Mouse (Mus musculus) stomach, embryonic 16.5 days (tissue): ENCODE data around the gene Picalm. TPM values are rescaled to one million over a fixed set of nuclear protein-coding genes. Genes with fewer than 3 reads are reported as not detected.
"Not testable (repeated sequence)": the region's sequence is repeated elsewhere in the genome, so short reads cannot be mapped to it uniquely, and the experiment has no call there.

ENCODE experiments used
- ATAC-seq: fragments of 200-750 bp; cut with Nextera tagmentation; 2 replicates; pipeline ENCODE4 v1.8.0; 2017; ENCODE audit warnings: moderate number of reproducible peaks, moderate TSS enrichment; ENCODE audit not compliant: insufficient read depth, low FRiP score
- H3K27ac ChIP-seq: fragments of 300-500 bp; sonication (generic); 2 replicates; pipeline ENCODE4 v1.5.1; 2014; ENCODE audit warnings: low read length
- H3K27me3 ChIP-seq: fragments of 300-500 bp; sonication (generic); 2 replicates; pipeline ENCODE4 v1.6.1; 2014; ENCODE audit warnings: low read length, control low read depth, mixed read lengths; ENCODE audit not compliant: control insufficient read depth, insufficient read depth
- H3K36me3 ChIP-seq: fragments of 300-500 bp; sonication (generic); 2 replicates; pipeline ENCODE4 v1.6.1; 2014; ENCODE audit warnings: low read length; ENCODE audit not compliant: control insufficient read depth, insufficient read depth
- H3K4me1 ChIP-seq: fragments of 300-500 bp; sonication (generic); 2 replicates; pipeline ENCODE4 v1.6.1; 2014; ENCODE audit warnings: low read length, control low read depth, mixed read lengths; ENCODE audit not compliant: control insufficient read depth, insufficient read depth
- H3K4me2 ChIP-seq: fragments of 300-500 bp; sonication (generic); 2 replicates; pipeline ENCODE4 v1.6.1; 2014; ENCODE audit warnings: low read depth, low read length, mixed read lengths
- H3K4me3 ChIP-seq: fragments of 300-500 bp; sonication (generic); replicated peaks from 2 replicates; pipeline ENCODE4 v1.5.1; 2014; ENCODE audit warnings: mild to moderate bottlenecking, low read length
- H3K9ac ChIP-seq: fragments of 300-500 bp; sonication (generic); 2 replicates; pipeline ENCODE4 v1.6.1; 2014; ENCODE audit warnings: low read length
- H3K9me3 ChIP-seq: fragments of 300-500 bp; sonication (generic); replicated peaks from 2 replicates; pipeline ENCODE4 v1.6.1; 2016; ENCODE audit warnings: low read length, control low read depth; ENCODE audit not compliant: control insufficient read depth
- WGBS: fragments of 180-500 bp; shearing (Covaris S2); extraction: QIAGEN DNeasy Blood & Tissue Kit; methylation state at CpG from one replicate; pipeline ENCODE4 v1.1.7; 2014; 5-methylcytosine and 5-hydroxymethylcytosine counted together
- polyA plus RNA-seq: library from polyadenylated mRNA; unstranded; fragments of >200 nt; fragmentation: Nextera tagmentation; extraction: Ambion mirVana; gene quantifications from 2 replicates; pipeline ENCODE4 v1.2.1, GENCODE M21; 2015

The Picalm gene
- polyA plus RNA-seq, 1 experiment from 2014 or later: 46.9 TPM

- H3K4me2 ChIP-seq: no peak overlapping the region
- ATAC-seq: peak; percentile 37; the same call in 1 of the 2 replicates
- H3K9me3 ChIP-seq: no peaks in the 10 kb centered on the region
- H3K27me3 ChIP-seq: no peaks in the 10 kb centered on the region
- 65% methylated on average over 1 of the region's 1 CpGs for WGBS
- H3K36me3 ChIP-seq: peaks cover 25% of the 10 kb centered on the region
- no peak overlapping the region for H3K4me3 ChIP-seq
- no peak overlapping the region for H3K9ac ChIP-seq
- no peaks in the 10 kb centered on the region for H3K4me1 ChIP-seq
- no peak overlapping the region for H3K27ac ChIP-seq
These were observed 34.3 kb downstream of the Picalm start for GRCm38 (mm10) chr7:90164276-90164675.

- no peaks in the 10 kb centered on the region for H3K4me1 ChIP-seq
- no peak overlapping the region for H3K4me3 ChIP-seq
- no peak overlapping the region for H3K4me2 ChIP-seq
- H3K27me3 ChIP-seq: no peaks in the 10 kb centered on the region
- H3K27ac ChIP-seq: no peak overlapping the region
- H3K9me3 ChIP-seq: no peaks in the 10 kb centered on the region
- no peak for ATAC-seq
- no peak overlapping the region for H3K9ac ChIP-seq
- 73% methylated on average over 1 of the region's 1 CpGs for WGBS
- H3K36me3 ChIP-seq: peaks cover 25% of the 10 kb centered on the region
These were observed 36.0 kb downstream of the Picalm start for GRCm38 (mm10) chr7:90165970-90166369.

- peaks cover 11% of the 10 kb centered on the region; the same call in 1 of the 2 replicates for H3K36me3 ChIP-seq
- H3K9me3 ChIP-seq, H3K4me2 ChIP-seq, H3K27me3 ChIP-seq, H3K4me3 ChIP-seq, ATAC-seq, H3K27ac ChIP-seq, H3K9ac ChIP-seq, H3K4me1 ChIP-seq: not testable (repeated sequence)
- 75% methylated on average over 10 of the region's 10 CpGs for WGBS
These were observed 37.8 kb downstream of the Picalm start for GRCm38 (mm10) chr7:90167777-90168176.

- Histone ChIP-seq H3K4me3 (no peak overlapping the region), H3K36me3 (peaks cover 13% of the 10 kb centered on the region; the same call in 1 of the 2 replicates), H3K9ac (no peak overlapping the region), H3K9me3 (no peaks in the 10 kb centered on the region), H3K27me3 (no peaks in the 10 kb centered on the region), H3K4me2 (no peak overlapping the region), H3K27ac (no peak overlapping the region), H3K4me1 (no peaks in the 10 kb centered on the region)
- no peak for ATAC-seq
- WGBS: 94% methylated on average over 1 of the region's 1 CpGs
These were observed 43.8 kb downstream of the Picalm start for GRCm38 (mm10) chr7:90173778-90174177.

GRCm38 (mm10) chr7:90175576-90175975, 45.6 kb downstream of the Picalm start:
- H3K27me3 ChIP-seq: no peaks in the 10 kb centered on the region
- ATAC-seq: no peak
- H3K4me1 ChIP-seq: no peaks in the 10 kb centered on the region
- no peak overlapping the region for H3K27ac ChIP-seq
- no peak overlapping the region for H3K4me3 ChIP-seq
- WGBS: 78% methylated on average over 2 of the region's 2 CpGs
- no peaks in the 10 kb centered on the region for H3K9me3 ChIP-seq
- peaks cover 13% of the 10 kb centered on the region; the same call in 1 of the 2 replicates for H3K36me3 ChIP-seq
- H3K4me2 ChIP-seq: no peak overlapping the region
- no peak overlapping the region for H3K9ac ChIP-seq

GRCm38 (mm10) chr7:90180635-90181034, 50.6 kb downstream of the Picalm start:
- Histone ChIP-seq H3K9me3 (no peaks in the 10 kb centered on the region), H3K27me3 (no peaks in the 10 kb centered on the region), H3K4me3 (no peak overlapping the region), H3K36me3 (peaks cover 16% of the 10 kb centered on the region; the same call in 1 of the 2 replicates), H3K4me2 (no peak overlapping the region), H3K4me1 (no peaks in the 10 kb centered on the region), H3K27ac (no peak overlapping the region), H3K9ac (no peak overlapping the region)
- 98% methylated on average over 1 of the region's 1 CpGs for WGBS
- no peak for ATAC-seq

- no peak overlapping the region for H3K27ac ChIP-seq
- no peaks in the 10 kb centered on the region for H3K9me3 ChIP-seq
- H3K4me1 ChIP-seq: no peaks in the 10 kb centered on the region
- H3K4me2 ChIP-seq: no peak overlapping the region
- 85% methylated on average over 5 of the region's 5 CpGs for WGBS
- no peak for ATAC-seq
- H3K4me3 ChIP-seq: no peak overlapping the region
- no peak overlapping the region for H3K9ac ChIP-seq
- H3K36me3 ChIP-seq: peaks cover 15% of the 10 kb centered on the region
- no peaks in the 10 kb centered on the region for H3K27me3 ChIP-seq
These were observed 70.2 kb downstream of the Picalm start for GRCm38 (mm10) chr7:90200251-90200650.

GRCm38 (mm10) chr7:90201877-90202465, 72.0 kb downstream of the Picalm start:
- Histone ChIP-seq H3K9ac (no peak overlapping the region), H3K9me3 (no peaks in the 10 kb centered on the region), H3K4me3 (no peak overlapping the region), H3K27me3 (no peaks in the 10 kb centered on the region), H3K4me2 (no peak overlapping the region), H3K36me3 (peaks cover 15% of the 10 kb centered on the region), H3K27ac (no peak overlapping the region), H3K4me1 (no peaks in the 10 kb centered on the region)
- WGBS: 67% methylated on average over 2 of the region's 2 CpGs
- ATAC-seq: no peak; the same call in 1 of the 2 replicates

GRCm38 (mm10) chr7:90203914-90204313, 73.9 kb downstream of the Picalm start:
- Histone ChIP-seq H3K9ac (no peak overlapping the region), H3K4me2 (no peak overlapping the region), H3K27me3 (no peaks in the 10 kb centered on the region), H3K36me3 (peaks cover 15% of the 10 kb centered on the region), H3K4me3 (no peak overlapping the region), H3K27ac (no peak overlapping the region), H3K4me1 (no peaks in the 10 kb centered on the region), H3K9me3 (no peaks in the 10 kb centered on the region)
- 88% methylated on average over 2 of the region's 2 CpGs for WGBS
- ATAC-seq: no peak
